Mouse (Mus musculus) forebrain, embryonic 16.5 days (tissue): ENCODE measurements around the gene Ttc29. TPM values are rescaled to one million over a fixed set of nuclear protein-coding genes. Genes with fewer than 3 reads are reported as not detected.
A peak's percentile ranks its signal among the peaks of the same experiment; 100 is the strongest.

ENCODE experiments used
- ATAC-seq: fragments of 200-750 bp; cut with Nextera tagmentation; 2 replicates; pipeline ENCODE4 v1.8.0; 2017; ENCODE audit warnings: mild to moderate bottlenecking, moderate library complexity
- H3K27ac ChIP-seq: fragments of 300-500 bp; sonication (generic); 2 replicates; pipeline ENCODE4 v1.5.1; 2014; ENCODE audit warnings: low read length, control low read depth
- H3K27me3 ChIP-seq: fragments of 300-500 bp; sonication (generic); replicated peaks from 2 replicates; pipeline ENCODE4 v1.6.1; 2014; ENCODE audit warnings: low read length; ENCODE audit not compliant: control insufficient read depth, insufficient read depth
- H3K36me3 ChIP-seq: fragments of 300-500 bp; sonication (generic); 2 replicates; pipeline ENCODE4 v1.6.1; 2014; ENCODE audit not compliant: control insufficient read depth, insufficient read depth
- H3K4me1 ChIP-seq: fragments of 300-500 bp; sonication (generic); replicated peaks from 2 replicates; pipeline ENCODE4 v1.6.1; 2014; ENCODE audit warnings: low read length; ENCODE audit not compliant: control insufficient read depth, insufficient read depth
- H3K4me2 ChIP-seq: fragments of 300-500 bp; sonication (generic); 2 replicates; pipeline ENCODE4 v1.6.1; 2014; ENCODE audit warnings: mild to moderate bottlenecking, low read length, control low read depth
- H3K4me3 ChIP-seq: fragments of 300-500 bp; sonication (generic); replicated peaks from 2 replicates; pipeline ENCODE4 v1.5.1; 2014; ENCODE audit warnings: mild to moderate bottlenecking, low read length, control low read depth
- H3K9ac ChIP-seq: fragments of 300-500 bp; sonication (generic); replicated peaks from 2 replicates; pipeline ENCODE4 v1.6.1; 2014; ENCODE audit warnings: low read depth, low read length, control low read depth
- H3K9me3 ChIP-seq: fragments of 300-500 bp; sonication (generic); 2 replicates; pipeline ENCODE4 v1.6.1; 2016; ENCODE audit warnings: low read length; ENCODE audit not compliant: control insufficient read depth
- WGBS: fragments of 180-500 bp; shearing (Covaris S2); extraction: QIAGEN DNeasy Blood & Tissue Kit; methylation state at CpG from one replicate; pipeline ENCODE4 v1.1.7; 2014; 5-methylcytosine and 5-hydroxymethylcytosine counted together
- polyA plus RNA-seq: library from polyadenylated mRNA; unstranded; fragments of >200 nt; fragmentation: Nextera tagmentation; extraction: Ambion mirVana; gene quantifications from 2 replicates; pipeline ENCODE4 v1.2.1, GENCODE M21; 2015

Gene Ttc29
- polyA plus RNA-seq, 1 experiment from 2014 or later = 0.65 TPM

DNA sequence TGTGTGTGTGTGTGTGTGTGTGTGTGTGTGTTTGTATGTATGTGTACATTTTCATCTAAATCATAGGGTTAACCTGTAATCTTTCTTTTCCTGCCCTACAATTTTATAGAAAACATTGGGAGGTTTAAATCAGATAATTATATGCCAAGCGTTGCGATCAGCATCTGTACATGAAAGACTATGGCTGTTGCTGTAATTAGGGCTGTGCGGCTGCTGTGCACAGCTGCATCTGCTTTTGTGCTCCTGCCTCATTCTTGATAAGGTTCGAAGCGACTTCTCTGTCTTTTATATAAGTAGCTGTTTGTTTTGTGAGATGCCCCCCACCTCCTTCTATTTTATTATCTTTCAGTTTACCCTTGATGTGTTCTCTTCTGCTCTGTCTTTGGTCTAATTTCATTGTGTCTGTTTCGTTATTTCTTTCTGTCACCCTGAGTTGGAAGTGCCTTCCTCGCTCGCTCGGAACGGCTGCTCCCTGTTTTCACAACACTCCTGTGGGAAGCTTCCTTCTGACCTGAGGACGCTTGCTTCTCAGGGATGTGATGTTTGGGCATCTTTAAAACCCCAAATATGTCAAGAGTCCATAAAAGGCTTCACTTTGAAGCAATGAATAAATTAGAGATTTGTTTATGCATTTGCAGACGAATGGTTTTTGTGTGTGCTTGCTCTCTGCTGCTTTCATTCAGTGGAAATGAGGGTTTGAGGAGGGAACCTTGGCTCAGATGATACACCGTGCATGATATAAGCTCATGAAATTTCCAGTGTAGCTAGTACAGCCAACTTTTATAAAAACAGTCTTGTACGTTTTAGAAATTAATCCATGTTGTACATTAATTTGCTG is 20.0 kb downstream of the Ttc29 start:
- H3K4me2 ChIP-seq = peak overlapping the region; percentile 39
- no peaks in the 10 kb centered on the region for H3K36me3 ChIP-seq
- WGBS = 20% methylated on average over 14 of the region's 14 CpGs
- H3K27ac ChIP-seq = no peak overlapping the region
- no peak overlapping the region for H3K9ac ChIP-seq
- no peaks in the 10 kb centered on the region for H3K27me3 ChIP-seq
- H3K4me1 ChIP-seq = peaks cover 7% of the 10 kb centered on the region
- H3K4me3 ChIP-seq = peak overlapping the region; percentile 10; the same call in 1 of the 2 replicates
- ATAC-seq = peak; percentile 86
- H3K9me3 ChIP-seq = no peaks in the 10 kb centered on the region

DNA sequence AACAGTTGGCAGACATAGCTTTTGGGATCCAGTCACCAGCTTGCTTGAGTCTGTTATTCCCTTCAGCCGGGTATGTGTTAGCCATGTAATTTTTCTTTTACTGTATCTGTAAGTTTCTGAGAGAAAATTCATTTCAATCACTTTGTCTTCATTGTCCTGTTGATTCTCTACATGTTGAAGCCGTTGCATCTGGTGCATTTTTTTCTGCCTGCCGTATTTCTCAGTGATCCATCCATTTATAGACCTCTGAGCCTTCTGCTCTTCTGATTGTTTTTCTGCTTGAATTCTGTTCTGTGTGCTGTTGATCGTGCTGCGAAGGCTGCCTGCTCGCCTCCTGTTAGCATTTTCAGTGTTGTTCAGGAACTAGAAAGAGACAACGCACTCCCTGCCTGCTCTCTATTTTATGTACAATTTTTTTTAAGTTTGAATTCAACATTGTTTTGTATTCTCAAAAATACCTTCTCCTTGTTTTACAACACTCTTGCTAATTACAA is 20.7 kb downstream of the Ttc29 start:
- Histone ChIP-seq H3K4me1 (peaks cover 7% of the 10 kb centered on the region), H3K27ac (no peak overlapping the region), H3K4me3 (no peak overlapping the region), H3K36me3 (no peaks in the 10 kb centered on the region), H3K4me2 (peak overlapping the region; percentile 39; the same call in 1 of the 2 replicates), H3K9ac (no peak overlapping the region), H3K9me3 (no peaks in the 10 kb centered on the region), H3K27me3 (no peaks in the 10 kb centered on the region)
- 54% methylated on average over 7 of the region's 7 CpGs for WGBS
- peak; percentile 47 for ATAC-seq

DNA sequence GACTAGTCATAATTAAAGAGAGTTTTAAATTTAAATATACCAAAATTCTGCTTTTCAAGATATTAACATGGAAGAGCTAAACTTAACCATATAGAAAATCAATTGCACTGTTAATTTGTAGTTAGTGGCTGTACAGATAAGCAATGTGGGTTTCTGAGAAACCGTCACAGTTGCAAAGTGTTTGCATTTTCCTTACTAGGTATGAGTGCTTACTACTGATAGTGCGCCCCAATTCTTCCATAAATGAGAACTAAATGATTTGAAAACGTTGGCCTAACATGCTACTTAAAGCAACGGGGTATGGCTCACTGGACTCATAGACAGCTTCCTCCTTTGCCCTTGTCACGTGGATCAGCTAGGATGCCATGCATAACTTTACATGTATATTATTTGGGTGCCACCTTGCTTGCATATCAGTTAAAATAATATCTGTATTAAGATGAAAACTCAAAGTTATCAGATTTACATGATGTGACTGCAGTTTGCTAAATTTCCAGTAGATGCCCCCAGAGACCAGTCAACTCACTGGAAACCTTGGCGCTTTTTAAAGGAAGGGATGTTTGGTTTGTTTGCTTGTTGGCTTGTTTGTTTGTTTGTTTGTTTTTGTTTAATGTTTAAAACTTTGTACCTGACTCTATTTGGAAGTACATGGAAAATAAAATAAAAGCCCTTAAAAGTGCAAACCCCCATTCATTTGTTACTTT is 25.0 kb downstream of the Ttc29 start:
- no peak overlapping the region for H3K4me2 ChIP-seq
- H3K4me1 ChIP-seq = peaks cover 6% of the 10 kb centered on the region
- no peaks in the 10 kb centered on the region for H3K36me3 ChIP-seq
- H3K27me3 ChIP-seq = no peaks in the 10 kb centered on the region
- 61% methylated on average over 6 of the region's 6 CpGs for WGBS
- H3K27ac ChIP-seq = no peak overlapping the region
- no peaks in the 10 kb centered on the region for H3K9me3 ChIP-seq
- H3K9ac ChIP-seq = no peak overlapping the region
- no peak overlapping the region for H3K4me3 ChIP-seq
- ATAC-seq = no peak

DNA sequence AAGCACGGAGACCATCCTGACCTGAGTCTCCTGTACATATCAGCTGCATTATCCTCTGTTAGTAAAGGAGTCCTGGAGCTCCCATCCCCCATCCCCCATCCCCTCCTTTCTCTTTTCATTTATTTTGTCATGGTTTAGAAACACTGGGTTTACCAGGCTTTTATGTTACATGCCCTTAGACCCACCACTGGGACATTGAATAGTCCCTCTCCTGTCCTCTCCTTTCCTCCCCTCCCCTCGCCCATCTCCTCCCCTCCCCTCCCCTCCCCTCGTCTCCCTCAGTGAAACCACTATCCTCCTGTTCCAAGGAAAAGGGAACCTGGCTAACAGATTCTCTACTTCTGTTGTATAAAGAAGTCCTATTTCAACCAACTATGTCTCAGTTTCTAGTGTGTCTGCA is 38.0 kb downstream of the Ttc29 start:
- no peak for ATAC-seq
- no peak overlapping the region for H3K4me2 ChIP-seq
- H3K27me3 ChIP-seq = no peaks in the 10 kb centered on the region
- no peak overlapping the region for H3K27ac ChIP-seq
- no peaks in the 10 kb centered on the region for H3K36me3 ChIP-seq
- no peaks in the 10 kb centered on the region; the same call in 1 of the 2 replicates for H3K4me1 ChIP-seq
- no peak overlapping the region for H3K4me3 ChIP-seq
- H3K9ac ChIP-seq = no peak overlapping the region
- no peaks in the 10 kb centered on the region for H3K9me3 ChIP-seq
- 36% methylated on average over 3 of the region's 3 CpGs for WGBS

DNA sequence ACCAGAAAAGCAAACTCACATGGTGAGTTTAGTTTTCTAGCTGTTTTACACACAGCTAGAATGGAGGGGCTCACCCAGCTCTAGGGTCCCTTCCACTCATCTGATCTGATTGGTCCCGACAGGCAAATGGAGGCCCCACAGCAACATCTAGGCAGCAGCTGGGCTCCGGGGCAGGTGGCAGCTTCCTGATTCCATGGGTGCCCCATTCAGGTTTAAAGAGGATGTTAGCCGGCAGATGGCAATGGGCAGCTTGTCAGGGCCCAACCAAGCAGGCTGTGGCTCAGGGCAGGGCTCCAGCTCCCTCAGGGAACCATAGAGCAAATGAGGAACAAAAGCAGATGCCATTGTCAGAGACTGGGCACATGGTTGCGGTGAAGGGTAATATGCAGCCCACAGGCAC is 41.3 kb downstream of the Ttc29 start:
- ATAC-seq = 0 out of 2 replicates have a peak, but pooled peaks have one; percentile 23
- WGBS = 69% methylated on average over 4 of the region's 4 CpGs
- no peak overlapping the region for H3K27ac ChIP-seq
- H3K9ac ChIP-seq = no peak overlapping the region
- H3K27me3 ChIP-seq = no peaks in the 10 kb centered on the region
- no peaks in the 10 kb centered on the region for H3K36me3 ChIP-seq
- no peak overlapping the region for H3K4me3 ChIP-seq
- H3K4me1 ChIP-seq = no peaks in the 10 kb centered on the region; the same call in 1 of the 2 replicates
- no peak overlapping the region for H3K4me2 ChIP-seq
- H3K9me3 ChIP-seq = no peaks in the 10 kb centered on the region

DNA sequence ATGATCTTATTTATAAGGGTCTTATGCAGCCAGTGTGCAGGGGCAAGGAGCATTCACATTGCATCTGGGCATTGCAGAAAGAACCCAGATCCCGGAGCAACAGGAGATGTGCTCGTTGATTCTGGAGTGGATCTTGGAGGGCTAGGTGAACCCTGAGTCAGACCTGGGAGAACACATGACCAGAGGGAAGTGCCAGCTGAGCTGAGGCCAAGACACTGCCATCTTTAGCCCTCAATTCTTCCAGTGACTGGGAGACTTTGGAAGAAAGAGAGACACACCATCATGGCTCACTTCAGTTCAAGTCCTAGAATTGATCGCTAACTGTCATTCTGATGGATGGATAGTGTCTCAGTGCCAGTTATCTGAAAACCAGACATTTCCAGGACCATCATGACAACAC is 41.9 kb downstream of the Ttc29 start:
- no peak overlapping the region for H3K4me3 ChIP-seq
- no peaks in the 10 kb centered on the region for H3K27me3 ChIP-seq
- H3K36me3 ChIP-seq = no peaks in the 10 kb centered on the region
- no peak overlapping the region for H3K27ac ChIP-seq
- WGBS = 87% methylated on average over 3 of the region's 3 CpGs
- ATAC-seq = no peak
- no peaks in the 10 kb centered on the region; the same call in 1 of the 2 replicates for H3K4me1 ChIP-seq
- no peak overlapping the region for H3K4me2 ChIP-seq
- H3K9ac ChIP-seq = no peak overlapping the region
- no peaks in the 10 kb centered on the region for H3K9me3 ChIP-seq

DNA sequence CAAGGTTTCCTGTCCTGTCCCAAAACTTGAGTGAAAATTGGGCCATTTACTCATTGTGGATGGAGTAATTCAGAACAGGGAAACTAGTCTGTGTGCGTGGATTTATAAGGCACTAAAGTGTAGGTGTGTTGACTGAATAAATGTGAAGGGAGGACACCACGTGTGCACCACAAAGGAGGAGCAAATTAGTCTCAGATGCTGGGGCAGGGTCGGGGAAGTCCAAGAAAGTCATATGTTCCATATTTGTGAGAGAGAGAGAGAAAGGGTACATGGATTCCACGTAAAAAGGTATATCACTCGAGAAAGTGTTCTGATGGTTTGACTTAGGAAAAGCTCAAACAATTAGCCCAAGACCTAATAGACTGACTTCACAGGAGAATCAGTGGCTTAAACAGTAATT is 52.4 kb downstream of the Ttc29 start:
- no peak overlapping the region for H3K4me3 ChIP-seq
- WGBS = 77% methylated on average over 5 of the region's 5 CpGs
- no peak for ATAC-seq

DNA sequence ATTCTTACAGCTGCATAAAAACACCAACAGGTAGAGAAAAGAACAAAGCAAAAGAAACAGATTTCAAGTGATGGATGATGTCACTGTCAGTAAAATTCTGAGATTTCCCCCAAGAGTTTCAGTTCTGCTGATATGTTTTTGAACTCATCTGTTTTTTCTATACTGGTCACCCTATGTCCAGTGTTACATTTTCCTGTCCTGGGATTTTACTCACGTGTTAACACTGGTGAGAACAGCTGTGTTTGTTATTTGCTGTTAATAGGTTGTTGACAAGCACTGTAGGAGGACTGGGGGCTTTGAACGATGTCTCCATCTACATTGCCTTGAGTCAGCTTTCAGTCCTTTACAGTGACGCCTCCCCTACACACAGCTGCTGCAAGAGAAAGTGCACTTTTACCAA is 53.1 kb downstream of the Ttc29 start:
- no peak overlapping the region for H3K9ac ChIP-seq
- H3K27me3 ChIP-seq = 0 out of 2 replicates have a peak, but pooled peaks cover 4% of the 10 kb centered on the region
- H3K9me3 ChIP-seq = no peaks in the 10 kb centered on the region
- 24% methylated on average over 3 of the region's 3 CpGs for WGBS
- H3K27ac ChIP-seq = no peak overlapping the region
- no peak overlapping the region for H3K4me3 ChIP-seq
- H3K4me2 ChIP-seq = no peak overlapping the region
- H3K36me3 ChIP-seq = no peaks in the 10 kb centered on the region
- ATAC-seq = no peak
- H3K4me1 ChIP-seq = peaks cover 9% of the 10 kb centered on the region; the same call in 1 of the 2 replicates

More for the DNA sequence above, 52.4 kb downstream of the Ttc29 start:
- Histone ChIP-seq H3K4me2 (no peak overlapping the region), H3K9ac (no peak overlapping the region), H3K9me3 (no peaks in the 10 kb centered on the region), H3K27ac (no peak overlapping the region), H3K36me3 (no peaks in the 10 kb centered on the region), H3K27me3 (0 out of 2 replicates have a peak, but pooled peaks cover 4% of the 10 kb centered on the region), H3K4me1 (peaks cover 6% of the 10 kb centered on the region; the same call in 1 of the 2 replicates)

DNA sequence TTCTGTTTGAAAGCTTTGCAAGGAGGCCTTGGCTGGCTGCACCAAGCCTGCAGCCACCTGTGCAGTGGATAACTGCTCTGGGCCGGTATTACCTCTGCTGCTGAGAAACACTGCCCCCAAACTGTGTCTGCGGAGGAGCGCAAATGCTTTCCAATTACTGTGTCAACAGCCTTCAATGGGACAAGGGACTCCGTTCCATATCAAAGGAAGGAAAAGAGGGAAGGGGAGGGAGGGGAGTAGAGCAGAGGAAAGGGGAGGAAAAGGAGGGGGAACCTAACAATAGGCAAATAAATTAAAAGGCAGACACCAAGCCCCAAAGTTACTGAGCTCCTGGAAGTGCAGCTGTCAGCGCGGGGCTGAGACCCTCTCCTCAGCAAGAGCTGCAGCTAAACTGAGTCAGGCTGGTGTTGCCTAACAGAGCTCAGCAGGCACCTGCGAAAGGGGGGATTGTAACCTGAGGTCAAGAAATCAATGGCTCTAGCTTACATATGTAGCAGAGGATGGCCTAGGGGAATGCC is 54.9 kb downstream of the Ttc29 start:
- H3K9ac ChIP-seq = no peak overlapping the region
- 0 out of 2 replicates have a peak, but pooled peaks cover 4% of the 10 kb centered on the region for H3K27me3 ChIP-seq
- peaks cover 13% of the 10 kb centered on the region; the same call in 1 of the 2 replicates for H3K4me1 ChIP-seq
- H3K36me3 ChIP-seq = no peaks in the 10 kb centered on the region
- H3K9me3 ChIP-seq = no peaks in the 10 kb centered on the region
- 2% methylated on average over 7 of the region's 7 CpGs for WGBS
- H3K4me2 ChIP-seq = 0 out of 2 replicates have a peak overlapping the region, but pooled peaks have one; percentile 8
- no peak overlapping the region for H3K27ac ChIP-seq
- no peak overlapping the region for H3K4me3 ChIP-seq
- peak; percentile 70 for ATAC-seq
